Mouse (Mus musculus) kidney, adult 2 months (tissue): ENCODE results near the gene Rprml. TPM values are rescaled to one million over a fixed set of nuclear protein-coding genes. Genes with fewer than 3 reads are reported as not detected.

Experiments used
- DNase-seq: peaks from one replicate; pipeline ENCODE4 v3.0.0; 2021
- H3K27ac ChIP-seq: fragments of 200-500 bp; 2 replicates; pipeline ENCODE4 v1.5.1; 2012; ENCODE audit warnings: low read depth, low read length, control low read depth, inconsistent platforms; ENCODE audit not compliant: insufficient read depth
- H3K27me3 ChIP-seq: fragments of 200-500 bp; replicated peaks from 2 replicates; pipeline ENCODE4 v1.6.1; 2012; ENCODE audit warnings: mild to moderate bottlenecking, moderate library complexity, low read length, inconsistent platforms; ENCODE audit not compliant: control insufficient read depth, insufficient read depth
- H3K36me3 ChIP-seq: fragments of 200-500 bp; 2 replicates; pipeline ENCODE4 v1.6.1; 2012; ENCODE audit warnings: mild to moderate bottlenecking, moderate library complexity, low read length, inconsistent platforms; ENCODE audit not compliant: control insufficient read depth, insufficient read depth
- H3K4me1 ChIP-seq: fragments of 200-500 bp; 2 replicates; pipeline ENCODE4 v1.6.1; 2011; ENCODE audit warnings: low read length; ENCODE audit not compliant: control insufficient read depth, insufficient read depth
- H3K4me3 ChIP-seq: fragments of 200-500 bp; 2 replicates; pipeline ENCODE4 v1.5.1; 2011; ENCODE audit warnings: mild to moderate bottlenecking, low read depth, low read length, control low read depth; ENCODE audit not compliant: insufficient read depth
- CTCF ChIP-seq: fragments of 200-500 bp; conservative IDR thresholded peaks from 2 replicates; pipeline ENCODE4 v1.5.1; 2011; ENCODE audit warnings: low read depth, mild to moderate bottlenecking, control low read depth, low read length, moderate library complexity, mixed read lengths; ENCODE audit not compliant: insufficient read depth, insufficient read length
- POLR2A ChIP-seq: fragments of 200-500 bp; IDR thresholded peaks from one replicate; pipeline ENCODE4 v1.6.1; 2011; ENCODE audit warnings: low read depth, low read length, control low read depth
- WGBS: fragments of 180-500 bp; shearing (Covaris S2); methylation state at CpG from one replicate; pipeline ENCODE4 v1.1.7; 2018; 5-methylcytosine and 5-hydroxymethylcytosine counted together
- polyA plus RNA-seq: library from polyadenylated mRNA; depleted of rRNA; stranded (reverse); fragments of >200 nt; gene quantifications from 2 replicates; pipeline ENCODE4 v1.2.3, GENCODE M21; 2012; rRNA removed

The Rprml gene
- polyA plus RNA-seq, 1 experiment: not detected

DNA sequence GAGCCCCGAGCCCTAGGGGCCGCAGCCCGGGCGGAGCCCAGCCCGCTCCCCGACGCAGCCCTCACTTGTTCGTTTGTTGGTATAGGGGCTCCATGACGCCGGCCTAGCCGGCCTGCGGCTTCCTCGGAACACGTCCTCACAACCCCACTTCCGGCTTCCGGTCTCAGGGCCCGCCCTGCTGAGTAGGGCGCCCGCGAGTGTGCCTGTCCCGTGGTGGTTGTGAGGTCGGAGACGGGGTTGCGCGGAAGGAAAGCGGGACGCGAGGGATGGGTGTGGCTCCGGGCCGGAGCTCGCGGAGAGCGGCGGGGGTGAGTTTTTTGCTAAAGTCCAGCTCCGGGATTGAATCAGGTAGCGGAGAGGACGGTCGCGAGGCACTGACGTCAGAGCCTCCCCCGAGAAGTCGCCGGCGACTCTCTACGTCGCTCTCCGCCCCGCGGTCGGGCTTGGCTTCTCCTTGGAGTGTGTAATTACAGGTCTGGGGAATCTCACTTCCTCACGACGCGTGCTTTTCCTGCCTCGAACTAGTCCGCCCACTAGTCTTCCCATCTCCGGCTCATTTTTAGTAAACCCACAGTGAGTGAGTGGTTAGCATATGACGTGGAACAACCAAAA lies 48.3 kb downstream of the Rprml start, which contains the start of gene Gosr2:
TSS of gene Gosr2 (minus strand) at position 334 of the 612 bp plus-strand sequence.
- peak; percentile 96 for DNase-seq
- under 1% methylated on average over 57 of the region's 57 CpGs for WGBS

DNA sequence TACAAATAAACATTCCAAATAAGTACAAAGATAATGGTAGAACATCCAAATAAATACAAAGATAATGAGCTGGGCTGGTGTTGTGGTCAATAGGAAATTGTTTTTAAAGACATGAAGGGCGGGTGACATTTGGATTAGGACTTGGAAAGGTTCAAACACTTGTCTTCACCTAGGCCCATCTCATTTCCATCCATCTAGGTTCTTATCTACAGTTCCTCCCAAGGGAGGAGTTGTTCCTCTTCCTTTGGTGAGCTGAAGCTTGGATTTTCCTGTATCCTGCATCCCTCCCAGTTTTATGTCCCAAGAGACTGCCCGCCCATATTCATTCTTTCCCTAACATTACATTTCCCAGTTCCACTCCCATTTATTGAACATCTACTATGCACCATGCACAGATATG lies 48.9 kb downstream of the Rprml start:
- no peaks in the 10 kb centered on the region for H3K36me3 ChIP-seq
- no peak for TF ChIP-seq CTCF
- no peak for TF ChIP-seq POLR2A
- peak overlapping the region; percentile 96 for H3K4me3 ChIP-seq
- no peaks in the 10 kb centered on the region for H3K27me3 ChIP-seq
- H3K4me1 ChIP-seq: peaks cover 6% of the 10 kb centered on the region; the same call in 1 of the 2 replicates
- WGBS: 50% methylated on average over 2 of the region's 2 CpGs
- peak; percentile 45 for DNase-seq
- H3K27ac ChIP-seq: peak overlapping the region; percentile 100

More for the DNA sequence above, 48.3 kb downstream of the Rprml start, which contains the start of gene Gosr2:
- Histone ChIP-seq H3K4me1 (peaks cover 6% of the 10 kb centered on the region; the same call in 1 of the 2 replicates), H3K4me3 (peak within 1 kb of the TSS; percentile 96), H3K36me3 (no peaks in the 10 kb centered on the region), H3K27me3 (no peaks in the 10 kb centered on the region), H3K27ac (peak within 1 kb of the TSS; percentile 100)
- TF ChIP-seq CTCF (0 out of 2 replicates have a peak, but pooled peaks have one; percentile 6), POLR2A (peak; percentile 61)

Other genes with a start within 250 kb of the Rprml start
- gene Plekhm1, start 236.9 kb upstream of the Rprml start, polyA plus RNA-seq: 21.9 and 24.0 TPM in 2 replicates
- not detected in 2 replicates for gene Lrrc37a, start 145.0 kb upstream of the Rprml start, polyA plus RNA-seq
- gene Gm884, start 28.4 kb upstream of the Rprml start, polyA plus RNA-seq: not detected in 2 replicates
- 0.14 TPM in 1 of 2 replicates, not detected in the other for gene Lyzl6, start 10.7 kb upstream of the Rprml start, polyA plus RNA-seq
- gene Gosr2, start 48.3 kb downstream of the Rprml start, polyA plus RNA-seq: 94.2 and 101 TPM in 2 replicates
- gene Wnt9b, start 100.3 kb downstream of the Rprml start, polyA plus RNA-seq: 2.7 and 3.5 TPM in 2 replicates
- not detected in 2 replicates for gene Wnt3, start 124.6 kb downstream of the Rprml start, polyA plus RNA-seq